Mouse (Mus musculus) heart, embryonic 12.5 days (tissue): ENCODE measurements around the gene Slc35c2. TPM values are rescaled to one million over a fixed set of nuclear protein-coding genes. Genes with fewer than 3 reads are reported as not detected.

Source experiments
- ATAC-seq: fragments of 200-750 bp; cut with Nextera tagmentation; 2 replicates; pipeline ENCODE4 v1.8.0; 2017; ENCODE audit warnings: moderate TSS enrichment, moderate library complexity; ENCODE audit not compliant: insufficient number of reproducible peaks, low FRiP score
- H3K27ac ChIP-seq: fragments of 300-500 bp; sonication (generic); 2 replicates; pipeline ENCODE4 v1.5.1; 2016; ENCODE audit warnings: mild to moderate bottlenecking, moderate library complexity; ENCODE audit not compliant: poor library complexity, severe bottlenecking
- H3K27me3 ChIP-seq: fragments of 300-500 bp; sonication (generic); replicated peaks from 2 replicates; pipeline ENCODE4 v1.6.1; 2016; ENCODE audit warnings: mild to moderate bottlenecking, moderate library complexity
- H3K36me3 ChIP-seq: fragments of 300-500 bp; sonication (generic); 2 replicates; pipeline ENCODE4 v1.6.1; 2016; ENCODE audit warnings: mild to moderate bottlenecking, moderate library complexity
- H3K4me1 ChIP-seq: fragments of 300-500 bp; sonication (generic); replicated peaks from 2 replicates; pipeline ENCODE4 v1.6.1; 2016; ENCODE audit warnings: mild to moderate bottlenecking
- H3K4me2 ChIP-seq: fragments of 300-500 bp; sonication (generic); 2 replicates; pipeline ENCODE4 v1.6.1; 2016; ENCODE audit warnings: mild to moderate bottlenecking, moderate library complexity
- H3K4me3 ChIP-seq: fragments of 300-500 bp; sonication (generic); 2 replicates; pipeline ENCODE4 v1.5.1; 2016; ENCODE audit warnings: mild to moderate bottlenecking
- H3K9ac ChIP-seq: fragments of 300-500 bp; sonication (generic); 2 replicates; pipeline ENCODE4 v1.6.1; 2016; ENCODE audit warnings: mild to moderate bottlenecking, moderate library complexity
- H3K9me3 ChIP-seq: fragments of 300-500 bp; sonication (generic); replicated peaks from 2 replicates; pipeline ENCODE4 v1.6.1; 2016; ENCODE audit warnings: mild to moderate bottlenecking, moderate library complexity
- WGBS: fragments of 180-500 bp; shearing (Covaris S2); methylation state at CpG from one replicate; pipeline ENCODE4 v1.1.7; 2016; 5-methylcytosine and 5-hydroxymethylcytosine counted together
- polyA plus RNA-seq: library from polyadenylated mRNA; unstranded; fragments of >200 nt; fragmentation: Nextera tagmentation; extraction: Ambion mirVana; gene quantifications from 2 replicates; pipeline ENCODE4 v1.2.1, GENCODE M21; 2016

The Slc35c2 gene
- polyA plus RNA-seq, 1 experiment from 2014 or later: 39.7 TPM

- Histone ChIP-seq H3K27ac (no peak overlapping the region), H3K9me3 (no peaks in the 10 kb centered on the region), H3K4me2 (no peak overlapping the region), H3K9ac (no peak overlapping the region), H3K36me3 (no peaks in the 10 kb centered on the region), H3K4me1 (no peaks in the 10 kb centered on the region), H3K27me3 (peaks cover 93% of the 10 kb centered on the region), H3K4me3 (no peak overlapping the region)
- WGBS: 11% methylated on average over 10 of the region's 10 CpGs
- ATAC-seq: no peak
These were observed 33.8 kb downstream of the Slc35c2 start for GRCm38 (mm10) chr2:165253867-165254266.

GRCm38 (mm10) chr2:165253269-165253668, 34.4 kb downstream of the Slc35c2 start:
- Histone ChIP-seq H3K9me3 (no peaks in the 10 kb centered on the region), H3K36me3 (no peaks in the 10 kb centered on the region), H3K27me3 (peaks cover 93% of the 10 kb centered on the region), H3K27ac (no peak overlapping the region), H3K4me2 (no peak overlapping the region), H3K4me1 (no peaks in the 10 kb centered on the region), H3K4me3 (no peak overlapping the region), H3K9ac (no peak overlapping the region)
- ATAC-seq: no peak
- WGBS: 71% methylated on average over 8 of the region's 8 CpGs

- Histone ChIP-seq H3K9ac (no peak overlapping the region), H3K4me1 (no peaks in the 10 kb centered on the region), H3K36me3 (no peaks in the 10 kb centered on the region), H3K27ac (no peak overlapping the region), H3K9me3 (no peaks in the 10 kb centered on the region), H3K4me2 (no peak overlapping the region), H3K27me3 (peaks cover 93% of the 10 kb centered on the region), H3K4me3 (no peak overlapping the region)
- WGBS: 53% methylated on average over 9 of the region's 9 CpGs
- ATAC-seq: no peak
These were observed 34.9 kb downstream of the Slc35c2 start for GRCm38 (mm10) chr2:165252801-165253200.

- Histone ChIP-seq H3K27me3 (peaks cover 93% of the 10 kb centered on the region), H3K4me1 (no peaks in the 10 kb centered on the region), H3K9ac (no peak overlapping the region), H3K36me3 (no peaks in the 10 kb centered on the region), H3K27ac (no peak overlapping the region), H3K4me3 (no peak overlapping the region), H3K4me2 (no peak overlapping the region), H3K9me3 (no peaks in the 10 kb centered on the region)
- no peak for ATAC-seq
- 74% methylated on average over 8 of the region's 8 CpGs for WGBS
These were observed 35.3 kb downstream of the Slc35c2 start for GRCm38 (mm10) chr2:165252381-165252780.

GRCm38 (mm10) chr2:165250903-165251302, 36.8 kb downstream of the Slc35c2 start:
- Histone ChIP-seq H3K4me1 (no peaks in the 10 kb centered on the region), H3K4me2 (no peak overlapping the region), H3K9me3 (no peaks in the 10 kb centered on the region), H3K36me3 (no peaks in the 10 kb centered on the region), H3K27me3 (peaks cover 93% of the 10 kb centered on the region), H3K9ac (no peak overlapping the region), H3K4me3 (no peak overlapping the region), H3K27ac (no peak overlapping the region)
- ATAC-seq: no peak
- 51% methylated on average over 1 of the region's 1 CpGs for WGBS

GRCm38 (mm10) chr2:165248967-165249366, 38.7 kb downstream of the Slc35c2 start:
- Histone ChIP-seq H3K27ac (no peak overlapping the region), H3K9me3 (no peaks in the 10 kb centered on the region), H3K9ac (no peak overlapping the region), H3K4me3 (no peak overlapping the region), H3K4me2 (no peak overlapping the region), H3K4me1 (no peaks in the 10 kb centered on the region), H3K36me3 (no peaks in the 10 kb centered on the region), H3K27me3 (peaks cover 92% of the 10 kb centered on the region)
- no peak for ATAC-seq
- WGBS: 15% methylated on average over 3 of the region's 3 CpGs

- H3K27ac ChIP-seq: no peak overlapping the region
- H3K9me3 ChIP-seq: no peaks in the 10 kb centered on the region
- H3K27me3 ChIP-seq: peaks cover 92% of the 10 kb centered on the region
- H3K4me1 ChIP-seq: no peaks in the 10 kb centered on the region
- no peak overlapping the region for H3K4me2 ChIP-seq
- no peak for ATAC-seq
- no peaks in the 10 kb centered on the region for H3K36me3 ChIP-seq
- no peak overlapping the region for H3K9ac ChIP-seq
- WGBS: 8% methylated on average over 11 of the region's 11 CpGs
- H3K4me3 ChIP-seq: no peak overlapping the region
These were observed 41.3 kb downstream of the Slc35c2 start for GRCm38 (mm10) chr2:165246349-165246748.

GRCm38 (mm10) chr2:165243122-165243720, 44.4 kb downstream of the Slc35c2 start:
- no peak overlapping the region for H3K9ac ChIP-seq
- H3K4me1 ChIP-seq: no peaks in the 10 kb centered on the region
- no peaks in the 10 kb centered on the region for H3K9me3 ChIP-seq
- ATAC-seq: no peak
- H3K27ac ChIP-seq: no peak overlapping the region
- H3K4me3 ChIP-seq: no peak overlapping the region
- H3K36me3 ChIP-seq: no peaks in the 10 kb centered on the region
- 4% methylated on average over 11 of the region's 11 CpGs for whole genome bisulfite sequencing
- H3K4me2 ChIP-seq: no peak overlapping the region
- H3K27me3 ChIP-seq: peaks cover 99% of the 10 kb centered on the region

- no peak overlapping the region for H3K27ac ChIP-seq
- H3K36me3 ChIP-seq: no peaks in the 10 kb centered on the region
- WGBS: under 1% methylated on average over 13 of the region's 13 CpGs
- H3K4me3 ChIP-seq: no peak overlapping the region
- H3K27me3 ChIP-seq: peaks cover 99% of the 10 kb centered on the region
- H3K4me1 ChIP-seq: no peaks in the 10 kb centered on the region
- ATAC-seq: no peak
- H3K9me3 ChIP-seq: no peaks in the 10 kb centered on the region
- H3K4me2 ChIP-seq: no peak overlapping the region
- H3K9ac ChIP-seq: no peak overlapping the region
These were observed 45.1 kb downstream of the Slc35c2 start for GRCm38 (mm10) chr2:165242575-165242974.

- Histone ChIP-seq H3K27me3 (peaks cover 97% of the 10 kb centered on the region), H3K4me1 (no peaks in the 10 kb centered on the region), H3K4me3 (no peak overlapping the region), H3K27ac (no peak overlapping the region), H3K9ac (no peak overlapping the region), H3K36me3 (no peaks in the 10 kb centered on the region), H3K4me2 (no peak overlapping the region), H3K9me3 (no peaks in the 10 kb centered on the region)
- WGBS: 35% methylated on average over 7 of the region's 7 CpGs
- no peak for ATAC-seq
These were observed 45.9 kb downstream of the Slc35c2 start for GRCm38 (mm10) chr2:165241786-165242185.

GRCm38 (mm10) chr2:165240371-165240770, 47.3 kb downstream of the Slc35c2 start:
- ATAC-seq: no peak
- Histone ChIP-seq H3K4me2 (no peak overlapping the region), H3K9ac (no peak overlapping the region), H3K27ac (no peak overlapping the region), H3K4me3 (no peak overlapping the region), H3K4me1 (0 out of 2 replicates have a peak, but pooled peaks cover under 1% of the 10 kb centered on the region), H3K27me3 (peaks cover 97% of the 10 kb centered on the region), H3K9me3 (no peaks in the 10 kb centered on the region), H3K36me3 (no peaks in the 10 kb centered on the region)
- 11% methylated on average over 8 of the region's 8 CpGs for WGBS

GRCm38 (mm10) chr2:165239533-165240144, 48.0 kb downstream of the Slc35c2 start:
- no peak overlapping the region for H3K4me2 ChIP-seq
- no peak overlapping the region for H3K9ac ChIP-seq
- no peaks in the 10 kb centered on the region for H3K36me3 ChIP-seq
- no peak for ATAC-seq
- H3K27ac ChIP-seq: no peak overlapping the region
- peaks cover 7% of the 10 kb centered on the region for H3K4me1 ChIP-seq
- no peak overlapping the region for H3K4me3 ChIP-seq
- WGBS: 13% methylated on average over 15 of the region's 15 CpGs
- no peaks in the 10 kb centered on the region for H3K9me3 ChIP-seq
- peaks cover 99% of the 10 kb centered on the region for H3K27me3 ChIP-seq
